Mouse (Mus musculus) embryonic facial prominence, embryonic 15.5 days (tissue): ENCODE measurements around the gene Rhbdd1. TPM values are rescaled to one million over a fixed set of nuclear protein-coding genes. Genes with fewer than 3 reads are reported as not detected.

ENCODE experiments used
- ATAC-seq: fragments of 200-750 bp; cut with Nextera tagmentation; 2 replicates; pipeline ENCODE4 v1.8.0; 2017; ENCODE audit warnings: low read depth, moderate TSS enrichment; ENCODE audit not compliant: insufficient number of reproducible peaks, low FRiP score, low TSS enrichment
- H3K27ac ChIP-seq: fragments of 300-500 bp; sonication (generic); replicated peaks from 2 replicates; pipeline ENCODE4 v1.5.1; 2015; ENCODE audit warnings: mild to moderate bottlenecking, inconsistent platforms
- H3K27me3 ChIP-seq: fragments of 300-500 bp; sonication (generic); 2 replicates; pipeline ENCODE4 v1.6.1; 2015; ENCODE audit warnings: inconsistent platforms
- H3K36me3 ChIP-seq: fragments of 300-500 bp; sonication (generic); 2 replicates; pipeline ENCODE4 v1.6.1; 2015; ENCODE audit warnings: mild to moderate bottlenecking, inconsistent platforms
- H3K4me1 ChIP-seq: fragments of 300-500 bp; sonication (generic); 2 replicates; pipeline ENCODE4 v1.6.1; 2015; ENCODE audit warnings: inconsistent platforms
- H3K4me2 ChIP-seq: fragments of 300-500 bp; sonication (generic); replicated peaks from 2 replicates; pipeline ENCODE4 v1.6.1; 2015; ENCODE audit warnings: mild to moderate bottlenecking, inconsistent platforms
- H3K4me3 ChIP-seq: fragments of 300-500 bp; sonication (generic); replicated peaks from 2 replicates; pipeline ENCODE4 v1.5.1; 2015; ENCODE audit warnings: mild to moderate bottlenecking, inconsistent platforms
- H3K9ac ChIP-seq: fragments of 300-500 bp; sonication (generic); 2 replicates; pipeline ENCODE4 v1.6.1; 2015; ENCODE audit warnings: inconsistent platforms
- H3K9me3 ChIP-seq: fragments of 300-500 bp; sonication (generic); replicated peaks from 2 replicates; pipeline ENCODE4 v1.6.1; 2016; ENCODE audit warnings: inconsistent platforms
- WGBS: fragments of 180-500 bp; shearing (Covaris S2); methylation state at CpG from one replicate; pipeline ENCODE4 v1.1.7; 2015; 5-methylcytosine and 5-hydroxymethylcytosine counted together
- polyA plus RNA-seq: library from polyadenylated mRNA; unstranded; fragments of >200 nt; fragmentation: Nextera tagmentation; extraction: Ambion mirVana; gene quantifications from 2 replicates; pipeline ENCODE4 v1.2.1, GENCODE M21; 2015

Rhbdd1 gene
- polyA plus RNA-seq, 1 experiment from 2014 or later: 10.3 TPM

- H3K9ac ChIP-seq: no peak overlapping the region
- H3K4me3 ChIP-seq: peak overlapping the region; percentile 63
- H3K36me3 ChIP-seq: peaks cover 8% of the 10 kb centered on the region; the same call in 1 of the 2 replicates
- H3K4me1 ChIP-seq: peaks cover 37% of the 10 kb centered on the region
- peak overlapping the region; percentile 69 for H3K4me2 ChIP-seq
- no peaks in the 10 kb centered on the region for H3K27me3 ChIP-seq
- ATAC-seq: peak; percentile 21
- H3K27ac ChIP-seq: peak overlapping the region; percentile 96; the same call in 1 of the 2 replicates
- no peaks in the 10 kb centered on the region for H3K9me3 ChIP-seq
- under 1% methylated on average over 13 of the region's 13 CpGs for WGBS
These were observed 23.5 kb upstream of the Rhbdd1 start for GRCm38 (mm10) chr1:82292771-82293170.

- no peaks in the 10 kb centered on the region for H3K9me3 ChIP-seq
- H3K4me1 ChIP-seq: peaks cover 24% of the 10 kb centered on the region
- no peak for ATAC-seq
- H3K4me2 ChIP-seq: no peak overlapping the region
- H3K27ac ChIP-seq: no peak overlapping the region
- 9% methylated on average over 6 of the region's 6 CpGs for WGBS
- no peaks in the 10 kb centered on the region for H3K36me3 ChIP-seq
- H3K9ac ChIP-seq: no peak overlapping the region
- H3K27me3 ChIP-seq: no peaks in the 10 kb centered on the region
- no peak overlapping the region for H3K4me3 ChIP-seq
These were observed 22.1 kb upstream of the Rhbdd1 start for GRCm38 (mm10) chr1:82294102-82294501.

GRCm38 (mm10) chr1:82298586-82298985, 17.7 kb upstream of the Rhbdd1 start:
- Histone ChIP-seq H3K4me3 (no peak overlapping the region), H3K4me1 (no peaks in the 10 kb centered on the region), H3K27ac (no peak overlapping the region), H3K9me3 (no peaks in the 10 kb centered on the region), H3K27me3 (no peaks in the 10 kb centered on the region), H3K36me3 (no peaks in the 10 kb centered on the region), H3K9ac (no peak overlapping the region), H3K4me2 (no peak overlapping the region)
- no peak for ATAC-seq
- 47% methylated on average over 1 of the region's 1 CpGs for WGBS

- H3K4me1 ChIP-seq: no peaks in the 10 kb centered on the region
- no peak overlapping the region for H3K4me3 ChIP-seq
These were observed 11.8 kb upstream of the Rhbdd1 start for GRCm38 (mm10) chr1:82304483-82304882.

GRCm38 (mm10) chr1:82316746-82317126, 484 bp downstream of the Rhbdd1 start:
- Histone ChIP-seq H3K4me3 (peak overlapping the region; percentile 91), H3K27me3 (no peaks in the 10 kb centered on the region), H3K36me3 (no peaks in the 10 kb centered on the region), H3K9ac (peak overlapping the region; percentile 92), H3K9me3 (no peaks in the 10 kb centered on the region), H3K27ac (peak overlapping the region; percentile 97), H3K4me2 (peak overlapping the region; percentile 66), H3K4me1 (peaks cover 4% of the 10 kb centered on the region; the same call in 1 of the 2 replicates)
- peak; percentile 76; the same call in 1 of the 2 replicates for ATAC-seq
- 3% methylated on average over 26 of the region's 26 CpGs for WGBS

More at GRCm38 (mm10) chr1:82304483-82304882, 11.8 kb upstream of the Rhbdd1 start:
- Histone ChIP-seq H3K9me3 (no peaks in the 10 kb centered on the region), H3K36me3 (no peaks in the 10 kb centered on the region), H3K9ac (no peak overlapping the region), H3K27ac (no peak overlapping the region), H3K27me3 (no peaks in the 10 kb centered on the region; the same call in 1 of the 2 replicates), H3K4me2 (no peak overlapping the region)
- WGBS: 73% methylated on average over 3 of the region's 3 CpGs
- no peak for ATAC-seq

- no peaks in the 10 kb centered on the region for H3K9me3 ChIP-seq
- H3K9ac ChIP-seq: no peak overlapping the region
- no peak for ATAC-seq
- H3K4me3 ChIP-seq: no peak overlapping the region
- H3K27ac ChIP-seq: no peak overlapping the region
- no peak overlapping the region for H3K4me2 ChIP-seq
- H3K36me3 ChIP-seq: no peaks in the 10 kb centered on the region
- WGBS: 47% methylated on average over 6 of the region's 6 CpGs
- peaks cover 4% of the 10 kb centered on the region; the same call in 1 of the 2 replicates for H3K4me1 ChIP-seq
- no peaks in the 10 kb centered on the region for H3K27me3 ChIP-seq
These were observed 4.2 kb downstream of the Rhbdd1 start for GRCm38 (mm10) chr1:82320456-82320855.

- Histone ChIP-seq H3K27me3 (no peaks in the 10 kb centered on the region), H3K4me2 (no peak overlapping the region), H3K4me1 (peaks cover 4% of the 10 kb centered on the region; the same call in 1 of the 2 replicates), H3K27ac (no peak overlapping the region), H3K4me3 (no peak overlapping the region), H3K36me3 (no peaks in the 10 kb centered on the region), H3K9me3 (no peaks in the 10 kb centered on the region), H3K9ac (no peak overlapping the region)
- WGBS: 71% methylated on average over 10 of the region's 10 CpGs
- ATAC-seq: no peak
These were observed 4.6 kb downstream of the Rhbdd1 start for GRCm38 (mm10) chr1:82320864-82321263.

- Histone ChIP-seq H3K4me1 (peaks cover 4% of the 10 kb centered on the region; the same call in 1 of the 2 replicates), H3K27ac (no peak overlapping the region), H3K36me3 (no peaks in the 10 kb centered on the region), H3K9me3 (no peaks in the 10 kb centered on the region), H3K9ac (no peak overlapping the region), H3K4me3 (no peak overlapping the region), H3K27me3 (no peaks in the 10 kb centered on the region), H3K4me2 (no peak overlapping the region)
- 74% methylated on average over 1 of the region's 1 CpGs for WGBS
- no peak for ATAC-seq
These were observed 5.2 kb downstream of the Rhbdd1 start for GRCm38 (mm10) chr1:82321441-82321840.

GRCm38 (mm10) chr1:82324131-82324785, 8.0 kb downstream of the Rhbdd1 start:
- Histone ChIP-seq H3K36me3 (no peaks in the 10 kb centered on the region), H3K9me3 (no peaks in the 10 kb centered on the region), H3K9ac (no peak overlapping the region), H3K4me1 (no peaks in the 10 kb centered on the region), H3K27me3 (no peaks in the 10 kb centered on the region), H3K4me2 (no peak overlapping the region), H3K27ac (no peak overlapping the region), H3K4me3 (no peak overlapping the region)
- WGBS: 32% methylated on average over 4 of the region's 4 CpGs
- ATAC-seq: no peak

- 72% methylated on average over 5 of the region's 5 CpGs for WGBS
- H3K27me3 ChIP-seq: no peaks in the 10 kb centered on the region
These were observed 9.9 kb downstream of the Rhbdd1 start for GRCm38 (mm10) chr1:82326120-82326519.

GRCm38 (mm10) chr1:82328033-82328775, 12.0 kb downstream of the Rhbdd1 start:
- Histone ChIP-seq H3K9ac (no peak overlapping the region), H3K4me2 (no peak overlapping the region), H3K4me3 (no peak overlapping the region), H3K27me3 (no peaks in the 10 kb centered on the region), H3K36me3 (no peaks in the 10 kb centered on the region), H3K27ac (no peak overlapping the region), H3K9me3 (no peaks in the 10 kb centered on the region), H3K4me1 (no peaks in the 10 kb centered on the region)
- WGBS: 93% methylated on average over 7 of the region's 7 CpGs
- no peak for ATAC-seq

More at GRCm38 (mm10) chr1:82326120-82326519, 9.9 kb downstream of the Rhbdd1 start:
- Histone ChIP-seq H3K9me3 (no peaks in the 10 kb centered on the region), H3K27ac (no peak overlapping the region), H3K4me3 (no peak overlapping the region), H3K4me2 (no peak overlapping the region), H3K9ac (no peak overlapping the region), H3K4me1 (no peaks in the 10 kb centered on the region), H3K36me3 (no peaks in the 10 kb centered on the region)
- ATAC-seq: no peak
